Mouse (Mus musculus) heart, postnatal 4 days (tissue): Measurements from ENCODE around the gene Cops6. TPM values are rescaled to one million over a fixed set of nuclear protein-coding genes. Genes with fewer than 3 reads are reported as not detected.

Source experiments
- DNase-seq: peaks from one replicate; pipeline ENCODE4 v3.0.0; 2021
- total RNA-seq, 2 experiments: library from RNA; stranded (reverse); gene quantifications; 2 replicates each; pipeline ENCODE4 v1.2.3; 2021

Cops6 gene
- 100 to 1,000 TPM; 134 to 143 TPM for total RNA-seq

DNA sequence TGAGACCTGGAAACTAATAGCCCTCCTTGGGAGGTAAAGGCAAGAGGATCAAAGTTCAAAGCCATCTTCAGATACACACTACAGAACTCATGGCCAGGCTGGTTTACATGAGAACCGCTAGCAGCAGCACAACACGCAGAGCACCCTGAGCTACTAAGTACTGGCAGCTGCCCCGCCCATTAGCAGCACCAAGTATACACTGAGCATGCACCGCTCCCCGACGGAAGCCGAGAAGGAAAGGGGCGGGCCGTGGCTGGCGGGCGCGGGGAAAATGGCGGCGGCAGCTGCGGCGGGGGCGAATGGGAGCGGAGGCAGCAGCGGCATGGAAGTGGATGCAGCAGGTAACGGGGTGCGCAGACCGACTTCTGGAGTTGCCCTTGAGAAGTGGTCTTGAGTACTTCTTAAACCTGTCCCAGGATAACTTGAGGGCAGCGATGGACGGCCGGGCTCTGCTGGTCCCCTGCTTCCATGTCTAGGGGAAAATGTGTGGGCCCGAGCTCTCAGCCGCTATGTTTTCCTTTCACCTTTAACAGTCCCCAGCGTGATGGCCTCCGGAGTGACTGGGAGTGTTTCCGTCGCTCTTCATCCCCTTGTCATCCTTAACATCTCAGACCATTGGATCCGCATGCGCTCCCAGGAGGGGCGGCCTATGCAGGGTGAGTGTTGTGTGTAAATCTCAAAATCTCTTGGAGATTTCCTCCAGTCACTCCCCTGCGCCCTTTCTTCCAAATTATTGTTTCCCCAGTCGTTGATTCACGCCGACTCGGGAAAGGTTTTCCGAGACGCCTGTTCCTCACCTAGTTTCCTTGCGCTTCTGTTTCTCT is at the start of gene Cops6:
TSS of gene Cops6 (plus strand) at position 230 of the 824 bp plus-strand sequence.
- peak; percentile 96 for DNase-seq

DNA sequence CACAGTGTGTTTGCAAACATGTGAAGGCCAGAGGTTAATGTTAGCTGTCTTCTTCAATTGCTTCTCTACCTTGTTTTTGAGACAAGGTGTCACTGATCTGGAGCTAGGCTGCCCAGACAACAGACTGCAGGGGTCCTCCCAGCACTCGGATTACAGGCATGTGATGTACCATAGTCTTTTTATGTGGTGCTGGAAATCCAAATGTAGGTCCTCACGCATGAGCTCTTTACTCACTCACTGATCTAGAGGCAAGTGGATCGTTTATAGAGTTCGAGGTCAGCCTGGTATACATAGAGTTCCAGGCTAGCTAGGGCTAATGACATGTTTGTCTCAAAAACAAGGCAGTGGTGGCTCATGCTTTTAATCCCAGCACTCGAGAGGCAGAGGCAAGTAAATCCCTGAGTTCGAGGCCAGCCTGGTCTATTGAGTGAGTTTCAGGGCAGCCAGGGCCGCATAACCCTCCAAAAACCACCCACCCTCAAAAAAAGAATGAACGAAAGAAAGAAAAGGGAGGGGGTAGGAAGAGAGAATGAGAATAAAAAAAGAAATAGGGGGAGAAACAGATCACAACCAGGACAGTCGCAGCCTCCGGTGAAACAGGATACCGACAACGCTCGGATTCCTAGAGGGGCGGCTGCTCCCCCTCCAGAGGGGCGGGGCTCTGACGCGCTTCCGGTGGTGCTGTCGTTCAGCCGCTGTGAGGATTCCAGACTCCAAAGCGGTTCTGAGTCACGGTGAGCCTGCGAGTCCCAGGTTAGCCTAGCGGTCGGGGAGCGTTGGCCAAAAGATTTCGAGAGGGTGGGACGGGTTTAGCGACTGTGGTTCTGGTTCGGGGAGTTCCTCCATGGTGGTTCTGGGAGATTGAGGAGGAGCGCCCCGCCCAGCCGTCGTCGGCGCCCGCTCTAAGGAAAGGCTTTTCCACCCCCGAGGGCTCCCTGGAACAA is 44.3 kb upstream of the Cops6 start, which contains the start of gene Zscan21:
TSS of gene Zscan21 (plus strand) at position 649 of the 944 bp plus-strand sequence.
- peak; percentile 92 for DNase-seq

DNA sequence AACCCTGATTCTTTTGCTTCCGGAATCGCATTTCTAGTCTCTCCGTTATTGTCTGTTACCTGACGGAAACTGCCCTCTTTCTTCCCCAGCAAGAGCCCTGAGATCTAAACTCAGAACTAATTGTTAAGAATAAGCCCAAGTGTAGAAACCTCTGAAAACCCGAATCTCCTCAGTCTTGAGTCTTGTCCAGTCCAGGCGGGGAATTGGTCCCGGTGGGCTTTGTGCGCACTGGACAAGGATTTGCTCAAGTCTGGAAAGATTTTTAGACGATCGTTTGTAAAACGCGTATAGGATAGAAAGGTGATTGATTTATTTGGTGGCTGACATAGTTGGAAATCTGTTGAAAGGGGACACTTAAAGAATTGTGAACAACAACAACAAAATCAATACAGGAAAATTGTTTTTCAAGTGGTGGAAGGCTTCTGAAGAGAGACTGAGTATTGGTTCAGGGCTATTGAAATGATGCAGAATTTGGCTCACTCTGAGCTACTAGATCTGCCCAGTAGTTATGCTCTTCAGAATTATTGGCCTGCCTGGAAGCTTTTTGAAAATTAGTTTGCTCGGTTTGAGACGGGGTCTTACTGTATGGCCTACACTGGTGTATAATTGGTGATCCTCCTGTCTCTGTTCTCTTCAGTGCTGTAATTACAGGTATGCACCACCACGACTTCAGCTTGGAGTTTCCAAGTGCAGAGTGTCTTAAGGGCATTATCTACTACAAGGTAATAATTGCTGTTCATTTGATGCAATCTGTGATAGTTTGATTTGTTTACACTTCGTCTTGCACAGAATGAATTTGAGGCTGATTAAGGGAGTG is 43.5 kb upstream of the Cops6 start:
- DNase-seq, result no peak

DNA sequence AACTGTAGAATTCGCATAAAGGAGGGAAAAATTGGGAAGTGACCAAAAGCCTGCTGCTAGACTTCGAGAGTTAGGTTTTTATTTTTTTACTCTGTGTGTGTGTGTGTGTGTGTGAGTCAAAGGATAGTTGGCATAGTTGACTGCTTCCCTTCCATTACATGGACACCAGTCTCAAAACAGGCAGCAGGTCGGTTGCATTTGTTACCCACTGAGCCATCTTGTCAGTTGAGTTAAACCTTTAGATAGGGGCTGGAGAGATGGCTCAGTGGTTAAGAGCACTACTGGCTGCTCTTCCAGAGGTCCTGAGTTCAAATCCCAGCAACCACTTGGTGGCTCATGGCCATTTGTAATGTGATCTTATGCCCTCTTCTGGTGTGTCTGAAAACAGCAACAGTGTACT is 42.8 kb upstream of the Cops6 start:
- no peak for DNase-seq

DNA sequence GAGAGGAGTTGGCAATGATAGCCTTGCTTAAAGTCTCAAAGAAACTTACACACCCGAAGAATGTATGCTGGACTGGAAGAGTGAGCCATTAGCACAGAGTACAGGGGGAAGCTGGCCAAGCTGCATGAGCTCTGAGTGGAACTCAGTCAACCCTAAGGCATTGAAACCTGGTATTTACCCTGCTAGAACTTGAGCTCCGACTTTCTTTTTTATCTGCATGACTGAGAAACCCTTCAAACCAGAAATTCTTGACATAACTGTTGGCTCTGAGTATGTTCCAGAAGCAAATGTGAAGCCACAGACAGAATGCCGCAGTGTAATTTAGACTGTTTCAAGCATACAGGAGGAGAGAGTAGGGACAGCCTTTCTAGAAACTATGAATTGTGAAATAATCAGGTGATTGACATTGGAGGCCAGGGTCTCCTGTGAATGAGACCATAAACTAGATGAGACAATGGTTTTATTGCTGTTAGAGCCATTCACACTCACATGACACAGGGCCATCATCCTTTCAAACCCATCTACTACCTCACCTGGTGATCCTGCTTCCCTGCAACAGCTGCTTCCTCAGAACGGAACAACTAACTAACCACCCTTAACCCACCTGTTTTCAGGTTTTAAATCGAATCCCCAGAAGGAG is 28.3 kb upstream of the Cops6 start:
- no peak for DNase-seq

DNA sequence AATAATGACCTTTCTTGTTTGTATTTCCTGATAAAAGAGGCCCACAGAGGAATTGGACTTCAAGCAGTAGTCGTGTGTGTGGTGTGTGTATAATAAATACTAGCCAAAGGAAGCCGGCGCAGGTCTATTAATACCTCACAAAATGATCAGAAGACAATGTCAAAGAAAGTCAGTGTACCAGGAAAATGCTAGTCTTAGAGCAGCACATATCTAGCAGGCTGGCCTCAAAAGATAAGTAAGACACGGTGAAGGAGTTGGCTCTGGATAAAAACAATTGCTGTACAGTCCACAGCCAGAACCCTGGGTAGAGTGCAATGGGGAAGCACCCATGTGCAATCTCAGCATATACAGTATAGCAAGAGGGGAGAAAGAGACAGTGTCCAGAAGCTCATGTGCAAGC is 23.6 kb upstream of the Cops6 start:
- DNase-seq, result no peak

DNA sequence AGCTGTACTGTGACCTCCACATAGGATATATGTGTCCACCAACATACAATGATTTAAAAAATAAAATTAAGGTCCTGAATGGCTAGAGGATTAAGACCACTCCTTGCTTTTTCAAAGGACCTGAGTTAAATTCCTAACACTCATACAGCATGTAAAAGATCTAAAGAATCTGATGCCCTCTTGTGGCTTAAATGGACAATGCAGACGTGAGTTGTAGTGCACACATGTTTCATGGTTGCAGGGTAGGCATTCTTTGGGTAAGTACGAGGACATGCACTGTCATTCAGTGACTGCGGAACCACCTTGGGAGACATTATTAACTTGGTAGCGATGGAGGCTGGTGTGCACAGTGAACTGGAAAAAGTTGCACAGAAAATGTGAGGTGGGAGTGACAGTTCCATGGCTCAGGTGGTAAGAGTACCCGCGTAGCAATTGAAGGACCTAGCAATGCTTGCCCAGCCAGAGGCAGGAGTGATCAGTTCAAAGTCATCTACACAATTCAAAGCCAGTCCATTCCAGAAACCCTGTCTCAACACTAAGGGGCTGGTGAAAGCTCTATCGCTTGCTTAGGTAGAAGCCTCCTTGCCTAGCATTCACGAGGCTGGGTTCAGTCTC is 22.8 kb upstream of the Cops6 start:
- DNase-seq, result peak; percentile 21

DNA sequence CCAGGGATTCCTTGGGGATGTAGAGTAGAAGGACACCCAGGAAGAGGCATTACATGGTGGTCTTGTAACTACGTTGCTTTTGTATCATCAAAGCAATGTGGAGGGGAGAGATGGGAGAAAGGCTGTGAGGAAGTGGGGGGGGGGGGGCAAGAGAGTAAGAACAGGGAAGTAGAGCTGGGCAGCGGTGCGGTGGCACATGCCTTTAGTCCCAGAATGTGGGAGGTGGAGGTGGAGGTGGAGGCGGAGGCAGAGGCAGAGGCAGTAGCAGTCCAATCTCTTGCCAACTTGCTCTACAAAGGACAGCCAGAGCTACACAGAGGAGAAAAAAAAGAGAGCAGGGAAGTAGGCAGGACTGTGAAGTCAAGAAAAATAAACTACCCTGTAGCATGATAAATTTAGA is 22.3 kb upstream of the Cops6 start:
- no peak for DNase-seq

DNA sequence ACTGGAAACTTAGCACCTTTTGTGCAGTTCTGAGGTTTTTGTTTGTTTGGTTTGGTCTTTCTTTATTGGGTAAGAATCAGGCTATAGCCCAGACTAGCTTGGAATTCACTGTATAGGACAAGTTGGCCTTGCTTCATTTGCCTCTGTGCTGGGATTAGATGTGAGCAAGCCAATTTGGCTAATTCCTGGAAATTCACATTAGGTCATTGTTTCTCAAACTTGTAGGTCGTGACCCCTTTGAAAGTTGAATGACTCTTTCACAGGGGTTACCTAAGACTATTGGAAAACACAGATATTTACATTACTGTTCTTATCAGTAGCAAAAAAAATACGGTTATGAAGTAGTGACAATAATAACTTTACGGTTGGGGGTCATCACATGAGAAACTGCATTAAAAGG is 6.5 kb upstream of the Cops6 start:
- DNase-seq, result no peak

DNA sequence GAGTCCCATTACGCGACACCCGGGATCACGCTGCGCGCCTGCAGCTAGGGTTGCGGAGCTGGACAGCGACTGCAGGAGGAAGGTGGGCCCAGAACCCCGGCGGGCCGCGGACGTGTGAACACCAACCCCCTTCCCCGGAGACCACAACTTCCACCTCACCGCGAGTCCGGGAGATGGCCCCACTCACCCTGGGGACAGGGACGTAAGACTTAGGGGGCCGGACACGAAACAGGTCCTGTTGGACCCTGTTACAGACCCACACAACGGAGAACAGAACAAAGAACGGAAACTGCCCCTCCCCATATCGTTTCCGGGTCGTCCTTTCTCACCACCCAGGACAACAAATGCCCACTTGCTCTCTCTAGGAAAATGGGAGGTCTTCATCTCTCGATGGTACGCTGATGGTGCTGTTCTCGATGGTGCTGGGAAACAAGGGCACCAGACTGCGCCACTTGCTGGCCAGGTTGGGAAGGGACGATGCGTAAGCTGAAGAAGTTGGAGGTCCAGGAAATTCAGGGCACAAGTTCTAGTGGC is 5.4 kb upstream of the Cops6 start, which contains the start of gene Zfp113:
TSS of gene Zfp113 (minus strand) at position 302 of the 534 bp plus-strand sequence.
- DNase-seq, result peak; percentile 88

DNA sequence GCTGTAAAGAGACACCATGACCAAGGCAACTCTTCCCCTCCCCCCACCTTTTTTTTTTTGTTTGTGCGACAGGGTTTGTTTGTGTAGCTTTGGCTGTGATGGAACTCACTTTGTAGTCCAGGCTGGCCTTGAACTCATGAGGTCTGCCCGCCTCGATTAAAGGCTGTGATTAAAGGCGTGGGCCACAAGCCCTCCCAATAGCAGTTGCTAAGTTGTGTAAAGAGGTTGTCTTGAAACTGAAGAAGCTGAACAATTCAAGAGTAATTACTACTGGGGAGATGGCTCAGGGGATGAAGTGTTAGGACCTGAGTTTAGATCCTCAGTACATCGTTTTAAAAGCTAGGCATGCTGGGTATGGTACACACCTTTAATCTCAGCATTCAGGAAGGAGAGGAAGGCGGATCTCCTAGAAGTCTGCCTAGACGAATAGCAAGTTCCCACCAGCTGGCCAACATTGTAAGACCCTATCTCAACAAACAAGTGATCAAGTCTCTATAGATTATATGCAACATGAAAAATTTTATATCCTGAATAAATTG is 578 bp upstream of the Cops6 start:
- no peak for DNase-seq

DNA sequence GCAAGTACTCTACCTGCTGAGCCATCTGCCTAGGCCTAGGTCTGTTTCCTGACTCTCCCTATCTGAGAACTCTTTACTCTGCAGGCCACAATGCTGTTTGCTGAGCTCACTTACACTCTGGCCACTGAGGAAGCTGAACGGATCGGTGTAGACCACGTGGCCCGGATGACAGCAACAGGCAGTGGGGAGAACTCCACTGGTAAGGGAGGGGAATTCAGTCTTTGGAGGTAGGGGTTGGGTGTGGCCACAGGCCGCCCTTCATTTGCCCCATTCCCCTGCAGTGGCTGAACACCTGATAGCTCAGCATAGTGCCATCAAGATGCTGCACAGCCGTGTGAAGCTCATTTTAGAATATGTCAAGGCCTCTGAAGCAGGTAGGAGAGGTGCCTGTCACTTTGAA is 2.2 kb downstream of the Cops6 start:
- no peak for DNase-seq

DNA sequence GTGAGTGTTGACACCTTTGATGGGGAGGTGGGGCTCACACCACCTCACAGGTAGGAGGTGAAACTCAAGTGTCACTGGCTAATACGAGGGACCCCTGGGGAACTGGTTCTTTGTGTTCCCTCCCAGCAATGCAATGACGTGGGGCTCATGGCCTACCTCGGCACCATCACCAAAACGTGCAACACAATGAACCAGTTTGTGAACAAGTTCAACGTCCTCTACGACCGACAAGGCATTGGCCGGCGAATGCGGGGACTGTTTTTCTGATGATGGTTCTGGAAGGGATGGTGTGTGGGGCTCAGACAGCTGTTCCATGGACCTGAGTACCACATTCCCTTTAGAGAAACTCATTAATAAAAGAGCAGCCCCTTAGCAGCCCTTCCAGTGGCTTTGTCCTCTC is 2.7 kb downstream of the Cops6 start:
- DNase-seq, result no peak

DNA sequence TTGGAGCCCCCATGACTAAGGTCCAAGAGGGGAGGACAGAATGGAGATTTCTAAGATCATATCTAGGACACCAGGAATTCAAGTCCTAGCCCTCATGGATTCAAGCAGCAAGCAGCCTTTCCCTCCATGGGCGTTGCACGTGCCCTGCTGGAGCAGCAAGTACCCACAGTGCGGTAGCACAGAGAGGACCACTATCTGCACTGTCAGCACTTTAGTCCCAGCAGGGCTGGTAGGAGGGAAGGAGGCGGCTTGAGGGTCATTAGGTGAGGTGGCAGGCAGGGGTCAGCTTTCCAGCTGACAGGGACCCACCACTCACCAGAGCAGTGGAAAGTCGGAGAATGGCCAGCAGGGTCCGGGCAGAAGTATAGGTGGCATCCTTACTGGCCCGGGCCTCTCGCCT is 4.7 kb downstream of the Cops6 start:
- DNase-seq, result no peak

DNA sequence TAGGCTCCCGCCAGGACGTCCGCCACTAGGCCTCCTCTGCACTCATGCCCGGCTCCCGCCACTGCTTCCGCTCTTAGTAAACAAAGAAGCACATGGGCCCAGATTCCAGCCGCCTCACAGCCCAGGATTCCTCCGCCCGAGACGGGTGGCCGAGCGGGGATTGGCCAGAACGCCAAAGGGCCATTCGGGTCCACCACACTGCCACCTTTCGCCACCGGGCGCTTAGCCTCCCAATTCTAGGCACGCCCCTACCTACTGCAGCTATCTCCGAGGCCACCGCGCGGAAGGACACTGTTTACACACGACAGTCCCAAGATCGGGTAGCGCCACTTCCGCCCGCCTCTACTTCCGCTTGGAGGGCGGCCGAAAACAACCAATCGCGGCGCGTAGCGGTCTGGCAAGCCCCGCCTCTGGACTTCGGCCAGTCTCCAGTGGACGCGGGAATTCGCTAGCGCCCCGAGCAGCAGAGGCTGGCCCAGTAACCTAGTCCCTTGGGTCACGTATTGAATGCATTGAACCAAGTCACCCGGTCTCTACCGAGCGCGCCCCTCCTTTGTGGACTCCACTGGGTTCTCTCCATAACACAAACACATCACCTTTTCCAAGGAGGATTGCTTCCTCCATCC is 10.2 kb downstream of the Cops6 start:
- peak; percentile 98 for DNase-seq

DNA sequence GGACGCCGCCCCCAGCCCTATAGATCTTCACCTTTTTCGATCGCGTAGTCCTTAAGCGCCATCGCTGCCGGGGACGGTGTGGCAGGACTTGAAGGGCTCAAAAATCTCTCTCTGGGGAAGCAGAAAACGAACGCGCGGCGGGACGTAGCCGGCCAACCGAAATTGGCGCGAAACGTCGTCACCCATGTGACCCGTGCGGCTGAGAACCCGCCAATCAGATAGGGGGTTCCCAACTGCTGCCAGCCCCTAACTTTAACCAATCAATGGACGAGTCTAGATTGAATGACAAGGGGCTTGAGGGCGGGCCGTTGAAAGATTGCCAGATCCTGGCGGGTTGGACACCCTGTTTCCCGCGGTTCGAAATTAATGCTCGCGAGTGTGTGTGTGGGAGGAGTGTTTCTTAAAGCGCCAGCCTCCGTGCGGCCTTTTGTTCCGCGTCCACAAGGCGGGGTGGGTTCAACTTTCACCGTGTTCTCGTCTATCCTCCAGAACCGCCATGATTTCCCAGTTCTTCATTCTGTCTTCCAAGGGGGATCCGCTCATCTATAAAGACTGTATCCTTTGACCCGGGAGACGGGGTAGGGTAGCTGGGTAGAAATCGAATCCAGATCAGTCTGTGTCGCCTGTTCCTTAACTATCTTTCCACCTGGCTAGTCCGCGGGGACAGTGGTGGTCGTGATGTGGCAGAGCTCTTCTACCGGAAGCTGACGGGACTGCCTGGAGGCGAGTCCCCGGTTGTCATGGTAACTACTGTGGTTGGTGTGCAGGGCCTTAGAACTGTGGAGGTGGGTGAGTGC is 11.0 kb downstream of the Cops6 start, which contains the start of the genes Ap4m1 and Mcm7:
TSS of gene Ap4m1 (plus strand) at position 308 of the 797 bp plus-strand sequence.
TSS of gene Mcm7 (minus strand) at position 728 of the 797 bp plus-strand sequence.
- peak; percentile 99 for DNase-seq

DNA sequence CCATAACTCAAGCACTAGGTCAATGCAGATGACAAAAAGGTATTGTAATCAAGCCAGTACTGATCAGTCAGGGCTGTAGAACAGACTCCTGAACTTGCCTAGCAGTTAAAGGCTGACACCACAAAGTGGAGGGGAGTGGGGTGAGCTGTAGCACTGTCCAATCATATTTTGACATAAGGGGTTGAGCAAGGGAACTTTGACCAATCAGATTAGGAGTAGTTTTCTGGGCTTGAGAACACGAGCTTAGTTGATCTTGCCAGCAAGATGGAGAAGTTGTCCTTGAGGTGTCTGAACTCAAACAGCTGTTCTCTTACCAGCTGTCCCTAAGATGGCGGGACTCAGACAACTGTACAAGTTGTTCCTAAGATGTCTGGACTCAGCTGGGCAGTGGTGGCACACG is 12.3 kb downstream of the Cops6 start:
- DNase-seq, result no peak

DNA sequence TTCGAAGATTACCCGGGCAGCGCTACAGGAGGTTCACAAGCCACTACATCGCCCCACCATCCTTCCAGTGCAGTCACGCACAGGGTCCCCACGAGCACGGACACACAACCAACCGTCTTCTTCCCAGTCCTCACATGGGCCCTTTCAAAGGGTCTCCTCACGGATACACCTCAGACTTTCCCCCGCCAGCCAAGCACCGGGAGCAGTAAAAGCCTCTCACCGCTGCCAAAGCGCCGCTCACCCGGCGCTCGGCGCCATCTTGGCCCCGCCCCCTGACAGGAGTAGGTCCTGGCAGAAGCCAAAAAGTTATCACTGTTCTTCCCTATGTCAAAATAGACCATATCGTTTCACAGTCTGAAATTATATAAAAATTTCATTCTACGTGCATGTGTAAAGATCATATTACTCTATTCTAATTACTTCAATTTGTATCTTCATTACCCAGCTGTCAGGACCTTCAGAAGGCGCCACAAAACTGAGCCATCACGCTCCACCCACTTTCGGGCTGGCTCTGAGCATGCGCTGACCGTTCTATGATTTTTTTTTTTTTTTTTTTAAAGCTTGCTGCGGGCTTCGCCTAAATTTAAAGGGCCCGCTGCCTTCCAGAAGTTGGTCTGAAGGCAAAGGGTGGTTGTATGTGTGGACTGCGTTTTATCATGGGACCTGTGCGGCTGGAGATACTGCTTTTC is 26.2 kb downstream of the Cops6 start, which contains the start of the genes Taf6 and Cnpy4:
TSS of gene Taf6 (minus strand) at position 502 of the 689 bp plus-strand sequence.
TSS of gene Cnpy4 (plus strand) at position 536 of the 689 bp plus-strand sequence.
- peak; percentile 88 for DNase-seq
